Mouse (Mus musculus): ENCODE results near the gene Avpr1b. TPM values are rescaled to one million over a fixed set of nuclear protein-coding genes. Genes with fewer than 3 reads are reported as not detected.
A peak's percentile ranks its signal among the peaks of the same experiment; 100 is the strongest.

Gene Avpr1b
- polyA plus RNA-seq, 1 experiment from 2014 or later, result not detected

DNA sequence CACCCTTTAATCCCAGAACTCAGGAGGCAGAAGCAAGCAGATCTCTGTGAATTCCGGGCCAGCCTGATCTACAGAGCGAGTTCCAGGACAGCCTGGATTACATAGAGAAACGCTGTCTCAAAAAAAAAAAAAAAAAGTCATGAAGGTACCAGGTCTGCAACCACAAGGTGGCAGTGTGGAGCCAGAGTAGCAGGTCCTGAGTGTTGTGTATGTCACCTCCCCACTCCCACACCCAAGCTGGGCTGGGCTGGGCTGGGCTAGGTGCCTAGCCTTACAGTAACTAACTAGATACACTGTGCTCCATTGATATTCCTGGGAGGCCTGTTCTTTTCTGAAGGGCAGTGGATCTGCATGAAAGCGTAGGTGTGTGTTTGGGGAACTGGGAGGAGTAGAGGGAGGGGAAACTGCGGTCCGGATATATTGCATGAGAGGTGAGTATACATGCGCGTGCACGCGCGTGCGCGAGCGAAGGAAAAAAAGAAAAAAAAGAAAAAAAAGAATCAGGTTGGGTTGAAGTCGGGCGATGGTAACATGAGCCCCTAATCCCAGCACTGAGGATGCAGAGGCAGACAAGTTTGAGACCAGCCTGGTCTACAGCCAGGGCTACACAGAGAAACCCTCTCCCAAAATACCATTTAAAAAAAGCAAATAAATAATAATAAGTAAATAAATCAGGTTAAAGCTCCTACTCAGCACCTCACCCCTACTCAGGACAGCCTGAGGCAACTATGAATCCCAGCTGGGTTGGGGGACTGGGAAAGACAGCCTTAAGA is 14.5 kb downstream of the Avpr1b start:
- Histone ChIP-seq H3K9me3 (ENCODE audit: control insufficient read depth, low read depth, low read length) (no peaks in the 10 kb centered on the region), H3K9ac (replicated peaks; ENCODE audit: low read depth, low read length) (no peak overlapping the region), H3K36me3 (ENCODE audit: control insufficient read depth, insufficient read depth, low read length) (no peaks in the 10 kb centered on the region), H3K27ac (ENCODE audit: low read length) (no peak overlapping the region), H3K4me1 (ENCODE audit: control insufficient read depth, insufficient read depth, low read length) (no peaks in the 10 kb centered on the region), H3K4me3 (ENCODE audit: low read depth, low read length) (no peak overlapping the region), H3K4me2 (replicated peaks; ENCODE audit: low read depth, low read length) (no peak overlapping the region), H3K27me3 (ENCODE audit: control insufficient read depth, insufficient read depth, low read length) (no peaks in the 10 kb centered on the region)
- 76% methylated on average over 16 of the region's 16 CpGs for WGBS
- peak; percentile 86 for ATAC-seq (ENCODE audit: insufficient number of reproducible peaks, insufficient read depth, low FRiP score, low read depth)

DNA sequence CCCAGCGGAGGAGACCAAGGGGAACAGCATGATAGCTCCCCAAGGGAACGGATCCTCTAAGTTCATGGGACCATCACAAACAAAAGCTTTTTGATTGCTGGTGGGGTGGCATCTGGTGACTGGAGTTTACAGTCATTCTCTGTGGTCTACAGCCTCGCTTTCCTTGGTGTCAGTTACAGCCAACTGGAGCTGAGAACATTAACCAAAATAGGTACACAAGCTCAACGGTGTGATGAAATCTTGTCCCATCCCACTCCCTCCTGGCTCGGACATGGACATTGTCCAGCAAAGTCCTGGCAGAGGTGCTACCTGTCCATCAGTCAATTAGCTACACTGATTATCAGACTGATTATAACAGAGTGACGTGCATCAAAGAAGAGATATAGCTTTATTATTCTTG is 15.6 kb downstream of the Avpr1b start:
- 78% methylated on average over 6 of the region's 6 CpGs for WGBS
- ATAC-seq (ENCODE audit: insufficient number of reproducible peaks, insufficient read depth, low FRiP score, low read depth), result no peak
- Histone ChIP-seq H3K9me3 (ENCODE audit: control insufficient read depth, low read depth, low read length) (0 out of 2 replicates have a peak, but pooled peaks cover 4% of the 10 kb centered on the region), H3K27ac (ENCODE audit: low read length) (no peak overlapping the region), H3K4me3 (ENCODE audit: low read depth, low read length) (no peak overlapping the region), H3K9ac (replicated peaks; ENCODE audit: low read depth, low read length) (no peak overlapping the region), H3K4me2 (replicated peaks; ENCODE audit: low read depth, low read length) (no peak overlapping the region), H3K36me3 (ENCODE audit: control insufficient read depth, insufficient read depth, low read length) (no peaks in the 10 kb centered on the region), H3K4me1 (ENCODE audit: control insufficient read depth, insufficient read depth, low read length) (no peaks in the 10 kb centered on the region), H3K27me3 (ENCODE audit: control insufficient read depth, insufficient read depth, low read length) (no peaks in the 10 kb centered on the region)

DNA sequence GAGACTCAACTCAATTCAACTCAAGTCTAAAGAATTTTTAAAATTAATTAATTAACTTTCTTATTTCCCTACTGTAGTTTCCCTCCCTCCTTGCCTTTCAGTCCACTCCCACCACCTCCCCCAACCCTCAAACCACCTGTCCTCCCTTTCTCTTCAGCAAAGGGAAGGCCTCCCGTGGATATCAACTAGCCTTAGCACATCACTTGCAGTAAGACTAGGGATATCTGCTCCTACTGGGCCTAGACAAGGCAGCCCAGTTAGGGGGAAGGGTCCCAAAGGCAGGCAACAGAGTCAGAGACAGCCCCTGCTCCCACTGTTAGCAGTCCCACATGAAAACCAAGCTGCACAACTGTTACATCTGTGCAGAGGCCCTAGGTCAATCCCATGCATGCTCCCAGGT is 17.1 kb downstream of the Avpr1b start:
- H3K9ac ChIP-seq (replicated peaks; ENCODE audit: low read depth, low read length), result no peak overlapping the region
- H3K27ac ChIP-seq (ENCODE audit: low read length), result no peak overlapping the region
- ATAC-seq (ENCODE audit: insufficient number of reproducible peaks, insufficient read depth, low FRiP score, low read depth), result no peak
- no peaks in the 10 kb centered on the region for H3K4me1 ChIP-seq (ENCODE audit: control insufficient read depth, insufficient read depth, low read length)
- 63% methylated on average over 1 of the region's 1 CpGs for WGBS
- no peaks in the 10 kb centered on the region for H3K27me3 ChIP-seq (ENCODE audit: control insufficient read depth, insufficient read depth, low read length)
- H3K4me2 ChIP-seq (replicated peaks; ENCODE audit: low read depth, low read length), result no peak overlapping the region
- 0 out of 2 replicates have a peak, but pooled peaks cover 4% of the 10 kb centered on the region for H3K9me3 ChIP-seq (ENCODE audit: control insufficient read depth, low read depth, low read length)
- no peaks in the 10 kb centered on the region for H3K36me3 ChIP-seq (ENCODE audit: control insufficient read depth, insufficient read depth, low read length)
- no peak overlapping the region for H3K4me3 ChIP-seq (ENCODE audit: low read depth, low read length)

DNA sequence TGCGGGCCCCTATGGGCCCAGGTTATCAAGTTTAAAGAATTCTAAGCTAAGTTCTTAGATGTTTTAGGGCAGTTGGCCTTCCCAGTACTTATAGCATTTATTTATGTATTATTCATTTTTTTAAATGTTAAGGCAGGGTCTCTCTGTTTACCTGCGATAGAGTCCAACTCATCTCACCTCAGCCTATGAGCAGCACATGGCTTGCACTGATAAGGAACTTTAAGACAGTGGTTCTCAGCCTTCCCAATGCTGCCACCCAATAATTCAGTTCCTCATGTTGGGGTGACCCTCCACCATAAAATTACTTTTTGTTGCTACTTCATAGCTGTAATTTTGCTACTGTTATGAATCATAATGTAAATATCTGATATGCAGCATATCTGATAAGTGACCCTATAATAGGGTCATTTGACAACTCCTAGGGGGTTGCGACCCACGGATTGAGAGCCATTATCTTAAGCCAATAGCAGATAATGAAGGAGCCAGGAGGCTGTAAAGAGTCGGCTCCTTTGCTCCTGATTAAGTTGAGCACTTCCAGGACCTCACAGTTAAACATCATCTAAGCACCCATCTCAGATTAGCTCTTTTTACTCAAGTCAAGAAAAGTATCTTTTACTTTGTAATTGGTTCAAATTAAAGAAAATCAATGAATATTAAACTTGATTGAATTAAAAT is 17.6 kb downstream of the Avpr1b start:
- Histone ChIP-seq H3K27ac (ENCODE audit: low read length) (no peak overlapping the region), H3K4me2 (replicated peaks; ENCODE audit: low read depth, low read length) (no peak overlapping the region), H3K27me3 (ENCODE audit: control insufficient read depth, insufficient read depth, low read length) (no peaks in the 10 kb centered on the region), H3K36me3 (ENCODE audit: control insufficient read depth, insufficient read depth, low read length) (no peaks in the 10 kb centered on the region), H3K9me3 (ENCODE audit: control insufficient read depth, low read depth, low read length) (0 out of 2 replicates have a peak, but pooled peaks cover 4% of the 10 kb centered on the region), H3K9ac (replicated peaks; ENCODE audit: low read depth, low read length) (no peak overlapping the region), H3K4me1 (ENCODE audit: control insufficient read depth, insufficient read depth, low read length) (no peaks in the 10 kb centered on the region), H3K4me3 (ENCODE audit: low read depth, low read length) (no peak overlapping the region)
- no peak for ATAC-seq (ENCODE audit: insufficient number of reproducible peaks, insufficient read depth, low FRiP score, low read depth)
- 67% methylated on average over 5 of the region's 5 CpGs for WGBS

DNA sequence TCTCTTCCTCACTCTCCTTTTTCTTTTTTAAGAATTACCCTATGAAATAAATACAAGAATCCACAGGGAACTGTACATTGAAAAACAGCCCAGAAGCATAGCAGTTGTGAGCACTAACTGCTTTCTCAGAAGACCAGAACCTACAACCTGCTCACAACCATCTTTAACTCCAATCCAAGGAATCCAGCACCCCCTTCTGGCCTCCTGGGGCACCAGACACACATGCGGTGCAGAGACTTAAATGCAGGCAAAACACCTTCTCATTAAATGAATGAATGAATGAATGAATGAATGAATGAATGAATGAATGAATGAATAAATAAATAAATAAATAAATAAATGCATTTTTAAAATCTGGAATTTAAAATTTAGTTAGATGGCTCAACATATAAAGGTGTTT is 19.5 kb downstream of the Avpr1b start:
- Histone ChIP-seq H3K9me3 (ENCODE audit: control insufficient read depth, low read depth, low read length) (0 out of 2 replicates have a peak, but pooled peaks cover 4% of the 10 kb centered on the region), H3K4me3 (ENCODE audit: low read depth, low read length) (no peak overlapping the region), H3K4me2 (replicated peaks; ENCODE audit: low read depth, low read length) (no peak overlapping the region), H3K27ac (ENCODE audit: low read length) (no peak overlapping the region), H3K4me1 (ENCODE audit: control insufficient read depth, insufficient read depth, low read length) (no peaks in the 10 kb centered on the region), H3K36me3 (ENCODE audit: control insufficient read depth, insufficient read depth, low read length) (no peaks in the 10 kb centered on the region), H3K27me3 (ENCODE audit: control insufficient read depth, insufficient read depth, low read length) (no peaks in the 10 kb centered on the region), H3K9ac (replicated peaks; ENCODE audit: low read depth, low read length) (no peak overlapping the region)
- 89% methylated on average over 1 of the region's 1 CpGs for WGBS
- no peak for ATAC-seq (ENCODE audit: insufficient number of reproducible peaks, insufficient read depth, low FRiP score, low read depth)

DNA sequence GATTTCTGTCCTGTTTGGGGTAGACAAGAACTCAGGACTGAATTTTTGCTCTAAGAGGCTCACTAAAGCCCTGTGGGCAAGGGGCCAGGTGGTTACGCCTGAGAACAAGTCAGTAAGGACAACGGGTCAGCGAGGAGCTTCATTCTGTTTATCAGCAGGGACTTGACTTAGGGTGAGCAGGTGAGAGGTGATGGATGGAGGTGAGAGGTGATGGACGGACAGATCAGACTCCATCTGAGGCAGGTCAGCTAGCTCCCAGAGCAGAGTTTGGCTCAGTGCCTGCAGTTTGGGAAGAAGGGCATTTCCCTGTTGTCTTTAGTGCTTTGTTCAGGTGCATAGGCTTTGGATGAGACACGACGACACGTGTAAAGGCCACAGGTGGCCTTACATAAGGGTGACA is 20.3 kb downstream of the Avpr1b start:
- Histone ChIP-seq H3K9me3 (ENCODE audit: control insufficient read depth, low read depth, low read length) (0 out of 2 replicates have a peak, but pooled peaks cover 4% of the 10 kb centered on the region), H3K9ac (replicated peaks; ENCODE audit: low read depth, low read length) (no peak overlapping the region), H3K4me1 (ENCODE audit: control insufficient read depth, insufficient read depth, low read length) (no peaks in the 10 kb centered on the region), H3K4me3 (ENCODE audit: low read depth, low read length) (no peak overlapping the region), H3K27ac (ENCODE audit: low read length) (no peak overlapping the region), H3K27me3 (ENCODE audit: control insufficient read depth, insufficient read depth, low read length) (no peaks in the 10 kb centered on the region), H3K36me3 (ENCODE audit: control insufficient read depth, insufficient read depth, low read length) (no peaks in the 10 kb centered on the region), H3K4me2 (replicated peaks; ENCODE audit: low read depth, low read length) (no peak overlapping the region)
- no peak for ATAC-seq (ENCODE audit: insufficient number of reproducible peaks, insufficient read depth, low FRiP score, low read depth)
- WGBS, result 75% methylated on average over 7 of the region's 7 CpGs

DNA sequence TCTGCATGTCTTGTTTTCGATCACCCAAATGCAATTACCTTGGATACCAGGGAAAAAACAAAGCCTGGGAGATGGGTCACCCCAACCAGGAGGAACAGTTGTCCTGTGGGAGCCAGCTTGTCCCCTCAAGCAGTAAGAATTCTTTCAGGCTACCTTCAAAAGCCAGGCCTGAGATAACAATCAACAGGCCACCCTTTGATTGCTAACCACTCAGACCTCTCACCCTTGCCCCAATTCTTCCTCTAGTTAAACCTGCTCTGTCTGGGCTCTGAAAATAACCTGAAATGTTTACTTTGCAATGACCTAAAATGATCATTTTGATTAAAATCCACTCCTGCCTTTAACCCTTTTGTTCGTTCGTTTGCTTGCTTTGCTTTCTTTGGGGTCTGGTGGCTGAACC is 24.6 kb downstream of the Avpr1b start:
- Histone ChIP-seq H3K4me1 (ENCODE audit: control insufficient read depth, insufficient read depth, low read length) (no peaks in the 10 kb centered on the region), H3K4me3 (ENCODE audit: low read depth, low read length) (no peak overlapping the region), H3K9ac (replicated peaks; ENCODE audit: low read depth, low read length) (no peak overlapping the region), H3K27me3 (ENCODE audit: control insufficient read depth, insufficient read depth, low read length) (no peaks in the 10 kb centered on the region), H3K36me3 (ENCODE audit: control insufficient read depth, insufficient read depth, low read length) (no peaks in the 10 kb centered on the region), H3K4me2 (replicated peaks; ENCODE audit: low read depth, low read length) (no peak overlapping the region), H3K27ac (ENCODE audit: low read length) (no peak overlapping the region), H3K9me3 (ENCODE audit: control insufficient read depth, low read depth, low read length) (0 out of 2 replicates have a peak, but pooled peaks cover 4% of the 10 kb centered on the region)
- ATAC-seq (ENCODE audit: insufficient number of reproducible peaks, insufficient read depth, low FRiP score, low read depth), result no peak
- 66% methylated on average over 3 of the region's 3 CpGs for WGBS

DNA sequence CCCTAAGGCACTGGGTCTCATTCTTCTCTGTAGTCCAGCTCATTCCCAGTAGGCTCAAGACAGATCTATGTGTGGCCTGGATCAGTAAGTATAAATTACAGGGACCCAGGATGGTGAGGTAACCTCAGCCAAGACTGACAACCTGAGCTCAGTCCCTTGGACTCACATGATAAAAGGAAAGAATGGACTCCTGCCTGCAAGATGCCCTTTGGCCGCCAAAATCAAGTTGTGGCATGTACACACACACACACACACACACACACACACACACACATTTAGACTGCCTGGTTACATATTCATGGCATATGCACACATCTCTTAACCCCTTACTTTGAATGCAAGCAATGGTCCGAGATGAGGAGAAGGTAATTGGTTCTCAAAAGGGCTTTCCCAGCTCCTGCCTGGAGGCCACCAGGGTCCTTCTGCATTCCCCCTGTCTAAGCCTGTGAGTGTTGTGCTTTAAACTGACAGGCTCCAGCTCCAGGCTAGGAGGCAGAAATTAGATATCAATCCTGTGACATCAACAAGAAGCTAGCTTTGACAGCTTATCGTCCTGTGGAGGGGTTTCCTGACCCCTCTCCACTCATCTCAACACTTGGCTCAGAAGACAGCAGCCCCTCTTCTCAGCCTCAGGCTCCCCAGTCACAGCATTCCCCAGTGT is 25.3 kb downstream of the Avpr1b start:
- no peaks in the 10 kb centered on the region for H3K27me3 ChIP-seq (ENCODE audit: control insufficient read depth, insufficient read depth, low read length)
- no peaks in the 10 kb centered on the region for H3K4me1 ChIP-seq (ENCODE audit: control insufficient read depth, insufficient read depth, low read length)
- no peak overlapping the region for H3K9ac ChIP-seq (replicated peaks; ENCODE audit: low read depth, low read length)
- H3K4me3 ChIP-seq (ENCODE audit: low read depth, low read length), result no peak overlapping the region
- 47% methylated on average over 3 of the region's 3 CpGs for WGBS
- H3K36me3 ChIP-seq (ENCODE audit: control insufficient read depth, insufficient read depth, low read length), result no peaks in the 10 kb centered on the region
- H3K9me3 ChIP-seq (ENCODE audit: control insufficient read depth, low read depth, low read length), result 0 out of 2 replicates have a peak, but pooled peaks cover 3% of the 10 kb centered on the region
- ATAC-seq (ENCODE audit: insufficient number of reproducible peaks, insufficient read depth, low FRiP score, low read depth), result no peak
- no peak overlapping the region for H3K4me2 ChIP-seq (replicated peaks; ENCODE audit: low read depth, low read length)
- no peak overlapping the region for H3K27ac ChIP-seq (ENCODE audit: low read length)

Measured in stomach, embryonic 14.5 days (tissue).